18 mouse cellular contexts compared by ENCODE assay signal in genomic region chr19:11414084-11414483, GRCm38 (mm10). TPM values are rescaled to one million over a fixed set of nuclear protein-coding genes. Genes with fewer than 3 reads are reported as not detected.
"Had no signal": no experiment of that assay in that cellular context is flagged by ENCODE, and none has a peak within 500 bp of the region (broad histone marks: within the 10 kb centered on the region; RNA-seq: fewer than 3 reads in every experiment).

No protein-coding gene starts in this region.

- DNase-seq: kidney, adult 2 months; kidney, postnatal 14 days; lung, postnatal 14 days; right cerebral cortex, postnatal 14 days had no signal

- H3K27me3 ChIP-seq: kidney, embryonic 15.5 days; limb, embryonic 15.5 days; liver, embryonic 12.5 days; lung, embryonic 15.5 days; megakaryocyte, embryonic 14.5 days had no signal

- H3K9me3 ChIP-seq: kidney, embryonic 15.5 days; limb, embryonic 15.5 days; liver, embryonic 12.5 days; lung, embryonic 15.5 days; megakaryocyte, embryonic 14.5 days had no signal

- H3K9ac ChIP-seq: kidney, embryonic 15.5 days; limb, embryonic 15.5 days; liver, embryonic 12.5 days; lung, embryonic 15.5 days had no signal

- H3K4me3 ChIP-seq: kidney, embryonic 15.5 days; limb, embryonic 15.5 days; liver, embryonic 12.5 days; lung, embryonic 15.5 days; megakaryocyte, embryonic 14.5 days had no signal

- ATAC-seq: intestine, embryonic 16.5 days; liver, embryonic 12.5 days; midbrain, embryonic 16.5 days had no signal

- H3K36me3 ChIP-seq: kidney, embryonic 15.5 days; limb, embryonic 15.5 days; liver, embryonic 12.5 days; lung, embryonic 15.5 days had no signal

- H3K4me2 ChIP-seq: kidney, embryonic 15.5 days; limb, embryonic 15.5 days; liver, embryonic 12.5 days; lung, embryonic 15.5 days; midbrain, embryonic 11.5 days had no signal

- H3K4me1 ChIP-seq: kidney, embryonic 15.5 days; limb, embryonic 15.5 days; liver, embryonic 12.5 days; lung, embryonic 15.5 days; megakaryocyte, embryonic 14.5 days had no signal

- H3K27ac ChIP-seq: kidney, embryonic 15.5 days; limb, embryonic 15.5 days; liver, embryonic 12.5 days; lung, embryonic 15.5 days; macrophage; stomach, postnatal 0 days had no signal

RNA-seq across cellular contexts. Expression of gene Ms4a4c, which starts 9.5 kb away (rescaled TPM):
- total RNA-seq: layer of hippocampus, postnatal 25 days; left cerebral cortex, postnatal 25 days had no signal
- polyA plus RNA-seq: limb, embryonic 11.5 days; neural tube, embryonic 14.5 days had no signal

RNA-seq across cellular contexts. Expression of gene Ms4a4b, which starts 29.3 kb away (rescaled TPM):
- total RNA-seq: layer of hippocampus, postnatal 25 days had no signal
- polyA plus RNA-seq: kidney, embryonic 15.5 days; limb, embryonic 11.5 days; liver, embryonic 12.5 days; midbrain, embryonic 11.5 days; midbrain, embryonic 16.5 days; neural tube, embryonic 14.5 days had no signal

RNA-seq across cellular contexts. Expression of gene Ms4a4a, which starts 38.8 kb away (rescaled TPM):
- polyA plus RNA-seq: neural tube, embryonic 14.5 days had no signal
